Mouse (Mus musculus) intestine, embryonic 16.5 days (tissue): ENCODE data around the gene Dlgap4. TPM values are rescaled to one million over a fixed set of nuclear protein-coding genes. Genes with fewer than 3 reads are reported as not detected.

Experiments used
- ATAC-seq: fragments of 200-750 bp; cut with Nextera tagmentation; 2 replicates; pipeline ENCODE4 v1.8.0; 2017; ENCODE audit warnings: moderate TSS enrichment, moderate library complexity
- H3K27ac ChIP-seq: fragments of 300-500 bp; sonication (generic); 2 replicates; pipeline ENCODE4 v1.5.1; 2014; ENCODE audit warnings: mild to moderate bottlenecking, low read length
- H3K27me3 ChIP-seq: fragments of 300-500 bp; sonication (generic); replicated peaks from 2 replicates; pipeline ENCODE4 v1.6.1; 2014; ENCODE audit warnings: low read length, control low read depth, mixed read lengths; ENCODE audit not compliant: control insufficient read depth, insufficient read depth
- H3K36me3 ChIP-seq: fragments of 300-500 bp; sonication (generic); 2 replicates; pipeline ENCODE4 v1.6.1; 2014; ENCODE audit warnings: low read length, control low read depth; ENCODE audit not compliant: control insufficient read depth, insufficient read depth
- H3K4me1 ChIP-seq: fragments of 300-500 bp; sonication (generic); 2 replicates; pipeline ENCODE4 v1.6.1; 2014; ENCODE audit warnings: low read length, control low read depth, mixed read lengths; ENCODE audit not compliant: control insufficient read depth, insufficient read depth
- H3K4me2 ChIP-seq: fragments of 300-500 bp; sonication (generic); 2 replicates; pipeline ENCODE4 v1.6.1; 2014; ENCODE audit warnings: low read depth, low read length, control low read depth
- H3K4me3 ChIP-seq: fragments of 300-500 bp; sonication (generic); 2 replicates; pipeline ENCODE4 v1.5.1; 2014; ENCODE audit warnings: mild to moderate bottlenecking, low read length
- H3K9ac ChIP-seq: fragments of 300-500 bp; sonication (generic); 2 replicates; pipeline ENCODE4 v1.6.1; 2014; ENCODE audit warnings: low read depth, low read length
- H3K9me3 ChIP-seq: fragments of 300-500 bp; sonication (generic); 2 replicates; pipeline ENCODE4 v1.6.1; 2016; ENCODE audit warnings: low read length, control low read depth; ENCODE audit not compliant: control insufficient read depth
- WGBS: fragments of 180-500 bp; shearing (Covaris S2); extraction: QIAGEN DNeasy Blood & Tissue Kit; methylation state at CpG from one replicate; pipeline ENCODE4 v1.1.7; 2014; 5-methylcytosine and 5-hydroxymethylcytosine counted together
- polyA plus RNA-seq: library from polyadenylated mRNA; unstranded; fragments of >200 nt; fragmentation: Nextera tagmentation; extraction: Ambion mirVana; gene quantifications from 2 replicates; pipeline ENCODE4 v1.2.1, GENCODE M21; 2015

Gene Dlgap4
- polyA plus RNA-seq, 1 experiment from 2014 or later = 52.6 TPM

- Histone ChIP-seq H3K4me3 (peak overlapping the region; percentile 50), H3K36me3 (no peaks in the 10 kb centered on the region), H3K27me3 (no peaks in the 10 kb centered on the region), H3K9ac (peak overlapping the region; percentile 76), H3K4me2 (peak overlapping the region; percentile 61), H3K4me1 (peaks cover 32% of the 10 kb centered on the region), H3K9me3 (no peaks in the 10 kb centered on the region), H3K27ac (peak overlapping the region; percentile 77)
- ATAC-seq = no peak
- WGBS = 30% methylated on average over 17 of the region's 17 CpGs
Observed at GRCm38 (mm10) chr2:156775455-156776435, 162.2 kb downstream of the Dlgap4 start.

- 89% methylated on average over 2 of the region's 2 CpGs for WGBS
- Histone ChIP-seq H3K9ac (peak overlapping the region; percentile 53), H3K9me3 (no peaks in the 10 kb centered on the region), H3K27me3 (no peaks in the 10 kb centered on the region), H3K4me1 (peaks cover 40% of the 10 kb centered on the region), H3K4me3 (peak overlapping the region; percentile 44), H3K36me3 (no peaks in the 10 kb centered on the region), H3K4me2 (peak overlapping the region; percentile 33), H3K27ac (peak overlapping the region; percentile 59)
- no peak for ATAC-seq
Observed at GRCm38 (mm10) chr2:156776907-156777306, 163.4 kb downstream of the Dlgap4 start.

GRCm38 (mm10) chr2:156777326-156778004 lies 164.0 kb downstream of the Dlgap4 start:
- Histone ChIP-seq H3K4me1 (peaks cover 40% of the 10 kb centered on the region), H3K9ac (peak overlapping the region; percentile 53), H3K27me3 (no peaks in the 10 kb centered on the region), H3K4me3 (peak overlapping the region; percentile 44), H3K36me3 (no peaks in the 10 kb centered on the region), H3K9me3 (no peaks in the 10 kb centered on the region), H3K27ac (peak overlapping the region; percentile 59), H3K4me2 (peak overlapping the region; percentile 33)
- ATAC-seq = no peak
- WGBS = 48% methylated on average over 7 of the region's 7 CpGs

- Histone ChIP-seq H3K9ac (peak overlapping the region; percentile 45; the same call in 1 of the 2 replicates), H3K4me3 (peak overlapping the region; percentile 29), H3K9me3 (no peaks in the 10 kb centered on the region), H3K4me2 (peak overlapping the region; percentile 49), H3K36me3 (no peaks in the 10 kb centered on the region), H3K4me1 (peaks cover 40% of the 10 kb centered on the region), H3K27me3 (no peaks in the 10 kb centered on the region), H3K27ac (no peak overlapping the region)
- no peak for ATAC-seq
- 71% methylated on average over 8 of the region's 8 CpGs for WGBS
Observed at GRCm38 (mm10) chr2:156778571-156778970, 165.1 kb downstream of the Dlgap4 start.

- Histone ChIP-seq H3K27ac (no peak overlapping the region), H3K27me3 (no peaks in the 10 kb centered on the region), H3K9ac (peak overlapping the region; percentile 46; the same call in 1 of the 2 replicates), H3K4me3 (peak overlapping the region; percentile 29), H3K9me3 (no peaks in the 10 kb centered on the region), H3K4me2 (peak overlapping the region; percentile 49), H3K4me1 (peaks cover 39% of the 10 kb centered on the region), H3K36me3 (no peaks in the 10 kb centered on the region)
- 63% methylated on average over 5 of the region's 5 CpGs for WGBS
- no peak for ATAC-seq
Observed at GRCm38 (mm10) chr2:156779036-156779435, 165.5 kb downstream of the Dlgap4 start.

- no peak for ATAC-seq
- peak overlapping the region; percentile 49 for H3K4me2 ChIP-seq
- H3K9me3 ChIP-seq = no peaks in the 10 kb centered on the region
- H3K4me1 ChIP-seq = peaks cover 34% of the 10 kb centered on the region
- WGBS = 35% methylated on average over 2 of the region's 2 CpGs
- peak overlapping the region; percentile 29 for H3K4me3 ChIP-seq
- H3K27me3 ChIP-seq = no peaks in the 10 kb centered on the region
- no peak overlapping the region for H3K27ac ChIP-seq
- no peak overlapping the region for H3K9ac ChIP-seq
- H3K36me3 ChIP-seq = no peaks in the 10 kb centered on the region
Observed at GRCm38 (mm10) chr2:156779488-156779887, 166.0 kb downstream of the Dlgap4 start.

- WGBS = 70% methylated on average over 9 of the region's 9 CpGs
- H3K27me3 ChIP-seq = no peaks in the 10 kb centered on the region
- peak overlapping the region; percentile 21 for H3K9ac ChIP-seq
- no peak overlapping the region for H3K27ac ChIP-seq
- ATAC-seq = no peak
- H3K36me3 ChIP-seq = no peaks in the 10 kb centered on the region
- H3K4me1 ChIP-seq = peaks cover 34% of the 10 kb centered on the region
- H3K9me3 ChIP-seq = no peaks in the 10 kb centered on the region
- H3K4me2 ChIP-seq = peak overlapping the region; percentile 25; the same call in 1 of the 2 replicates
- no peak overlapping the region for H3K4me3 ChIP-seq
Observed at GRCm38 (mm10) chr2:156780129-156780528, 166.6 kb downstream of the Dlgap4 start.

GRCm38 (mm10) chr2:156780752-156781151 lies 167.2 kb downstream of the Dlgap4 start:
- Histone ChIP-seq H3K27ac (no peak overlapping the region), H3K9me3 (no peaks in the 10 kb centered on the region), H3K4me1 (peaks cover 30% of the 10 kb centered on the region; the same call in 1 of the 2 replicates), H3K4me2 (no peak overlapping the region), H3K9ac (peak overlapping the region; percentile 21; the same call in 1 of the 2 replicates), H3K27me3 (no peaks in the 10 kb centered on the region), H3K4me3 (no peak overlapping the region), H3K36me3 (no peaks in the 10 kb centered on the region)
- 21% methylated on average over 17 of the region's 17 CpGs for WGBS
- ATAC-seq = peak; percentile 38

GRCm38 (mm10) chr2:156781281-156781680 lies 167.8 kb downstream of the Dlgap4 start:
- Histone ChIP-seq H3K4me1 (peaks cover 30% of the 10 kb centered on the region; the same call in 1 of the 2 replicates), H3K9ac (no peak overlapping the region), H3K4me3 (no peak overlapping the region), H3K36me3 (no peaks in the 10 kb centered on the region), H3K27ac (no peak overlapping the region), H3K9me3 (no peaks in the 10 kb centered on the region), H3K4me2 (no peak overlapping the region), H3K27me3 (no peaks in the 10 kb centered on the region)
- no peak for ATAC-seq
- 75% methylated on average over 4 of the region's 4 CpGs for WGBS
